Mouse (Mus musculus): ENCODE measurements at regions not wholly inside any gene's neighbourhood (a gene's known extent, or its start where the extent isn't known, plus 50 kb on each side); places are given as distances from the start of the nearest gene placed in this dataset.

DNA sequence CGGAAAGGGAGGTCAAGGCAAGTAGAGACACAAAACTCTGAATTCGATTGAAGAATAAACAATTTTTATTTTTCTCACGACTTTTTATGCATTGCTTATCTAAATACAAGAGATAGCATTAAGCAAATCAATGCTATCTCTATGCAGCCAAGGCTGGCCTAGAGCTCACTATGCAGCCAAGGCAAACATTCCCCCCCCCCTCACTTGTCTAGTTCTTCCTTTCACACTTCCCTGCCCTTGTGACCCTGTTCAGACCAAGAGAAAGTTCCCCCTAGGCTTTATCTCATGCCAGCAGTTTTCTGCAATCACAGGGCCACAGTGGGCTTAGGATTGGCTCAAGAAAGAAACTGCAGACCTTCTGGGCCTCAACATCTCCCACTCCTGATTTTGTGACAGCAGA, 417.9 kb upstream of the Rag2 start:
- no peak for DNase-seq

GRCm38 (mm10) chr2:101209136-101209535, 415.4 kb upstream of the Rag2 start:
- no peak for DNase-seq

- DNase-seq = no peak
Measured at GRCm38 (mm10) chr2:101220759-101221158, 403.8 kb upstream of the Rag2 start.

DNA sequence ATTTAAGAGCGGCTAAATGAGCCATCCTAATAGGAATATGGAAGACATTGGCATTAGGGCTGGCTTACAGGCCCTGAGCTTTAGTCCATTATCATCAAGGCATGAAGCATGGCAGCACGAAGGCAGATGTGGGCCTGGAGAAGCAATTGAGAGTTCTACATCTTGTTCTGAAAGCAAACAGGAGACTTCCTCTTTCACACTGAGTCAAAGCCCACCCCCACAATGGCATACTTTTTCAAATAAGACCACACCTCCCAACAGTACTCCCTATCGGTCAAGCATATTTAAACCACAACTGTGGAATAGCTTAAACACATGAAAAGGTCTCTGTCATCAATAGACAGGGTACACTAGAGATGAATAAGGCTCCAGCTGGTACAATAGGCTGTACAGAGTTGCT, 381.5 kb upstream of the Rag2 start:
- DNase-seq = no peak

GRCm38 (mm10) chr2:101247133-101247532, 377.4 kb upstream of the Rag2 start:
- DNase-seq = no peak

GRCm38 (mm10) chr2:101252228-101252627, 372.3 kb upstream of the Rag2 start:
- no peak for DNase-seq

GRCm38 (mm10) chr2:101256464-101256863, 368.1 kb upstream of the Rag2 start:
- no peak for DNase-seq

GRCm38 (mm10) chr2:101263934-101264333, 360.6 kb upstream of the Rag2 start:
- DNase-seq = no peak

DNA sequence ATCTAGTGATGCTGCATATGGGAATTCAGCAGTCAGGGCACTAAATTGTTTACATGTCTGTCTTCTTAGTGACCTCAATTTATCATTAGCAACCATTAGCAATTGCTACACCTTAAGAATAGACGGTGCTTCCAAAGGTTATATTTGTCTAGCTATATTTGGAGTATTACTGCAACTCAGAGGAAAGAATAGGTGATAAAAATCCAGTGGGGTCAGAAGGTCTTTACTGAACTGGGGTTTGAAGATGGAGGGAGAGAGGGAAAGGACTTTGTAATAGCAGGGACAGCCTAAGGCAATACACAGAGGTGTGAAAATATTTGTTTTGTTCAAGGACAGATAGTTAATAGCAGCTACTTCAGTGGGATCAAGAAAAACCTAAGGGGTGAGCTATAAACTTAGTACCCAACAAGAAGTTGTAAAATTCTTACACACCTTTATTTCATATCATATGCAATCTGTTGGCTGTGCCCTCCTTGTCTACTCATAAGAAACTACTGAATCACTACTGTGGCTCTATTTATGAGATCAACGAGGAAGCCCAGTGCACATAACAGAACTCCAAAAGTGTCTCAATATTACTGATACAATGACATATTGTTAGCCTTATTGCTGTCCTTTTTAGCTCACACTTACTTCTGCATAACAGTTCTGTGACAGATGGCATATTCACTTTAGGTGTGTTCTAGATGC, 357.7 kb upstream of the Rag2 start:
- DNase-seq = no peak

DNA sequence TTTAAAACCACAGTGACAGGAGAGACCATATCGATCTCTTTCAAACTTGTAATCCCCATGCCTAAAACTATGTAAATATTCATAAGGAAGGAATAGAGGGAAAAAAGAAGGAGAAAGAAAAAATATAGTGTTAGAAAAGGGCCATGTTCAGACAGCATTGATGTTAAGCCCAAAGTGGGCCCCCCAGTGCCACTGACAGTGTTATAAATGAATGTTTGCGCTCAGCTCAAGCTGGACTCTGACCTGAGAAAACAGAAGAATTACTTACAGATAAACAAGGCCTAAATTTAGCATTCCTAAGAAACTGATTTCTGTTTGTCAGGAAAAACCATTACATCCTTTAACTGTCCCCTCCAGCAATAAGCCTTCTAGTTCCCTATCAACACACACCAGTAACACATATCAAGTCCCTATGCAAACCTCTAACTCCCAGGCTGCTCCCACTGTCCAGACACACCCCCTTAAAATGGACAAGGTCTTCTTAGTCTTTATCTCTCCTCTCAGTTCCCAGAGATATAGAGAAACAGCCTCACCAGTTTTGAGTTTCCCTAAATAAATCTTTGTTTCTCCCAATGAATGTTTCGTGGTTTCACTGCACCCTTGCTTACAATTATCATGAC, 350.4 kb upstream of the Rag2 start:
- DNase-seq = no peak

DNA sequence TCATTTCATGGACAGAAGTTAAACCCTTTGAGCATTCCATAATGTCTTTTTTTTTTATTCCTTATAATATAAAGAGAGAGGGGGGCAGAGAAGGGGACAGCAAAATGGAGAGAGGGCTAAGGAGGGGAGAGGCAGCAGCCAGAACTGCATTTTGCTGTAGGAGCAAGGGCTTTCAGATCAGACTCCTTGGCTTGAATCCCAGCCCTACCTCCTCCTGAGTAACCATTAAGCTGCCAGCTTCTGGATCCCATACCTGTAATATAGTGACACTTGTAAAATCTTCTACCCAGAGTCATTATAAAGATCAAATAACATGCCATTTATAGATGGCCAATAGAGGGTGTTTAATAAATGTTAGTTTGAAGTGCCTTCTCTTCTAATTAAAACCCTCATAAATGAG, 339.6 kb upstream of the Rag2 start:
- no peak for DNase-seq

- no peak for DNase-seq
Measured at GRCm38 (mm10) chr2:101288119-101288518, 336.4 kb upstream of the Rag2 start.

DNA sequence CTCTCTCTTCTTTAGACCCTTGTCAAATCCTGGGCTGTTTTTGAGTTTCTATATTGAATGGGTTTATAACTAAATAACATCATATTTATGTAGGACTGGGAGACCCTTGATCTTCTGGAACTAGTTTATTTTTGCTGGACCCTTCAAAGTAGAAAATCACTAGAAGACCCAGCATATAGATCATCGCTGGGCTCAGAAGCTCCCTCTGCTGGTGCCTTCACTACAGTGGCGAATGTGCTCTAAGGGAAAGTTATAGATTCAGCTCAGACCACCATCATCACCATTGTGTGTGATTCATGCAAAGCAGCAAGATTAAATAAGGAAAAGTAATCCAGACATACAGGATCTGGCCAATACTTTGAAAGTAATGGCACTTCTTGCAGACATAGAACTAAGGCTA, 335.4 kb upstream of the Rag2 start:
- no peak for DNase-seq

DNA sequence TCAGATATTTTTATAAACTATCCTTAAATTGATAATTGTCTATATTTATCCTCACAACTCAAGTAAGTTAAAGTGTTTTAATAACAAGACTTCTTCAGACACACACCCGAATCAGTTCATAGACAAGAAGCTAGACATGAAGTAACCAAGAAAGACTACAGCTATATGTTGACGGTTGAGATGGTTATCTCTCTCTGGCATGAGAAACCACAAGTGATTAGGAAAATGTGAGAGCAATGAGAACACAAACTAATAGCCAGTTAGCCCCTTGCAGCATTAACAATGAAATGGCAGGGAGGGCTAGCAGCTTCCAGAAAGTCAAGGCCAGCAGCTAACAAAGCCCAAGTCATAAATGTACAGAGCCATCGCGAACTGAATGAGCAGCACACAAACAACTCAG, 333.8 kb upstream of the Rag2 start:
- no peak for DNase-seq

GRCm38 (mm10) chr2:101295678-101296368, 328.7 kb upstream of the Rag2 start:
- DNase-seq = no peak

- DNase-seq = no peak
Measured at GRCm38 (mm10) chr2:101296369-101296682, 328.2 kb upstream of the Rag2 start.

DNA sequence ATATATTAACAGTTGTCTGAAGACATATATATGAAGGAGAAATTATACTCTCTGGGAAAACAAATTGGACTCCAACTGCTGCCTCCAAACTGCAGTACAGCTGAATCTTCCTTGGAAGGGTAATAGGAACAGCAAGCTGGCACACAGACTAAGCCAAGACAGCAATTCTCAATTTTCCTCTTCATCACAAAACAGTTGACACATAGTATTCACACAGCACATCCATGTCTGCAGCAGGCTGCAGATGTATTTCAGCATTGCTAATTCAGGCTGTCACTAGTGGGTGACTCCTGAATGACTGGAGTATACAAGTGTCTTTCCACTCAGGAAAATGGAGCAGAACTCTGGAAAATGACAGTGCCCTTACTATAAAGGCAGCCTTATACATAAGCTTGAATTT, 327.7 kb upstream of the Rag2 start:
- no peak for DNase-seq

DNA sequence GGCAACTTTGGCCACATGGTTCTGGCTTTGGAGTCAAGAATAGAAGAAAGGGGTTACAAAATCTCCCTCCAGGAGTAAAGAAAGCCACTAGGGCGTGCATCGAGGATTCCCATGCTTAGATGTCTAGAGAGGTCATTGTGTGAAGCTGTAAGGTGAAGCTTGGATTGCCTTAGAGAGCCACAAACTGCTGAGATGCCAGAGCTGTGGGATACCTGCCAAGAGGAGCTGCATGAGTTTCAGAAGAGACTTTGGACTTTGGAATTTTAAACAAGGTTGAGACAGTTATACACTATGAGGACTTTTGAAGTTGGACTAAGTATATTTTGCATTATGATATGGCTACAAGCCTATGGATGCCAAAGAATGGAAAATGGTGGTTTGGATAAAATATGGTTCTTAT, 325.4 kb upstream of the Rag2 start:
- DNase-seq = no peak

DNA sequence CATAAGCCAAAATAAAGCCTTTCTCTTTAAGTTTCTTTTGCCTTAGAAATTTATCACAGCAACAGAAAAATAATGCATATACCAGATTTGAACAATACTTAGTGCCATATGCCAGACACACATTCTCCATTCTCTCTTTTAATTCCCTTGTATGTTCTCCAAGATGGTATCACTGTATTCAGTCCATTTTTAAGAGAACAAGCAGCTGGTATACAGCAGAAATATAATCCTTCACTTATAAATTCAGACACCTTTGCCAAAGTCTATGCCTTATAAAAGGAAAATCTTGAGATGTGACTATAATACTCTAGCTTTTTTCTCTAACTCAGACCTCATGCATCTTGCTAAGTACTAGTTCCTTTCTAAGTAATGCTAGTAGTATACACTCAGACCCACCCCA, 324.4 kb upstream of the Rag2 start:
- no peak for DNase-seq

- no peak for DNase-seq
Measured at GRCm38 (mm10) chr2:101321286-101321914, 303.1 kb upstream of the Rag2 start.

- no peak for DNase-seq
Measured at GRCm38 (mm10) chr2:101356709-101357108, 267.8 kb upstream of the Rag2 start.

DNA sequence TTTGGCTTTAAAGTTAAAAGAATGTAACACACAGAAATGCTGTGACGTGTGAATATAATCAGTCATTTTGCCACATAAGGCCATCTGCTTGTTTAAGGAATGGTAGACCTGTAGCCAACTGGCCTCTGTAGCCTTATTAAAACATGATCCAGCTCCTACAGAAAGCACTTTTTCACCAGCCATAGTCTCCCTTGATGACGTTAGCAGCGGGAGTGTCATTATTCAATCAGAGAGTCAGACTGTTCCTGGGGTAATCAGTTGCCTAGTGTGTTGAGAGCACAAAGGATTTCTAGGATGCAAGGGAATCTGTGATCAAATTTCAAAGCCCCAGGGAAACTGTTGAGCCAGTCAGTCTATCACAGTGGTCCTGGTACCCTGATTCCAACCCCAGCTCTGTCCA, 260.3 kb upstream of the Rag2 start:
- DNase-seq = no peak

- peak; percentile 6 to 8 for DNase-seq
Measured at GRCm38 (mm10) chr2:101368278-101368677, 256.2 kb upstream of the Rag2 start.
